Mouse (Mus musculus) ES-E14 (cell line): ENCODE results near the gene Olfr66.

Experiments used
- CHD2 ChIP-seq: IDR thresholded peaks from 2 replicates; pipeline ENCODE4 v1.6.1; 2014; ENCODE audit warnings: mild to moderate bottlenecking, low read depth, low read length, inconsistent platforms
- HCFC1 ChIP-seq: IDR thresholded peaks from 2 replicates; pipeline ENCODE4 v1.6.1; 2012; ENCODE audit warnings: low read length, inconsistent platforms, borderline replicate concordance; ENCODE audit not compliant: insufficient read depth
- MAFK ChIP-seq: IDR thresholded peaks from 2 replicates; pipeline ENCODE4 v1.6.1; 2014; ENCODE audit warnings: mild to moderate bottlenecking, low read depth, low read length, inconsistent platforms; ENCODE audit not compliant: insufficient read depth
- ZC3H11A ChIP-seq: IDR thresholded peaks from 2 replicates; pipeline ENCODE4 v1.6.1; 2012; ENCODE audit warnings: low read depth, mild to moderate bottlenecking, inconsistent platforms, low read length, borderline replicate concordance
- ZNF384 ChIP-seq: IDR thresholded peaks from 2 replicates; pipeline ENCODE4 v1.6.1; 2012; ENCODE audit warnings: low read depth, low read length, inconsistent platforms

- no peak for TF ChIP-seq ZC3H11A
- TF ChIP-seq HCFC1, result no peak
- no peak for TF ChIP-seq CHD2
- no peak for TF ChIP-seq ZNF384
- TF ChIP-seq MAFK, result no peak
Measured at GRCm38 (mm10) chr7:103853090-103853489, 33.0 kb downstream of the Olfr66 start, which contains the start of gene Hbb-y.
